Mouse (Mus musculus) myocyte (in vitro differentiated cells): Measurements from ENCODE around the gene Creld2. TPM values are rescaled to one million over a fixed set of nuclear protein-coding genes. Genes with fewer than 3 reads are reported as not detected.

Source experiments
- H3K27me3 ChIP-seq: one replicate; pipeline ENCODE4 v1.6.1; 2011; ENCODE audit not compliant: control insufficient read depth, insufficient read depth, insufficient read length
- H3K36me3 ChIP-seq: one replicate; pipeline ENCODE4 v1.6.1; 2011; ENCODE audit not compliant: control insufficient read depth, insufficient read depth
- H3K4me2 ChIP-seq: one replicate; pipeline ENCODE4 v1.6.1; 2011; ENCODE audit warnings: low read depth, control low read depth
- H3K4me3 ChIP-seq: one replicate; pipeline ENCODE4 v1.5.1; 2011; ENCODE audit warnings: mild to moderate bottlenecking, control low read depth, moderate library complexity
- H3K79me2 ChIP-seq: one replicate; pipeline ENCODE4 v1.6.1; 2011; ENCODE audit not compliant: control insufficient read depth, insufficient read depth
- H3ac ChIP-seq: one replicate; pipeline ENCODE4 v1.6.1; 2011; ENCODE audit not compliant: control insufficient read depth, insufficient read length
- CEBPB ChIP-seq: IDR thresholded peaks from 2 replicates; pipeline ENCODE4 v1.6.1; 2011; ENCODE audit warnings: mild to moderate bottlenecking, moderate library complexity; ENCODE audit not compliant: poor library complexity, insufficient read depth, severe bottlenecking
- E2F4 ChIP-seq: IDR thresholded peaks from one replicate; pipeline ENCODE4 v1.6.1; 2011; ENCODE audit warnings: mild to moderate bottlenecking, control low read depth, moderate library complexity; ENCODE audit not compliant: insufficient read depth
- MAX ChIP-seq: IDR thresholded peaks from one replicate; pipeline ENCODE4 v1.6.1; 2011; ENCODE audit warnings: low read depth, mild to moderate bottlenecking, control low read depth
- MYOD1 ChIP-seq, 3 experiments: IDR thresholded peaks; one replicate each; pipeline ENCODE4 v1.6.1; 2011; ENCODE audit warnings: control low read depth in 2 of 3, low read depth in 2 of 3, mild to moderate bottlenecking in 2 of 3, moderate library complexity in 1 of 3; ENCODE audit not compliant: insufficient read length in 2 of 3, control insufficient read depth in 1 of 3
- MYOG ChIP-seq, 3 experiments: IDR thresholded peaks; one replicate each; pipeline ENCODE4 v1.6.1; 2011; ENCODE audit warnings: control low read depth in 2 of 3, low read depth in 2 of 3, mild to moderate bottlenecking in 2 of 3; ENCODE audit not compliant: insufficient read length in 2 of 3, control insufficient read depth in 1 of 3, insufficient read depth in 1 of 3
- POLR2A ChIP-seq: IDR thresholded peaks from one replicate; pipeline ENCODE4 v1.6.1; 2011; ENCODE audit warnings: low read depth, mild to moderate bottlenecking, control low read depth, moderate library complexity; ENCODE audit not compliant: insufficient read length
- POLR2AphosphoS2 ChIP-seq: IDR thresholded peaks from one replicate; pipeline ENCODE4 v1.6.1; 2011; ENCODE audit warnings: low read depth, control low read depth; ENCODE audit not compliant: insufficient read length
- REST ChIP-seq: IDR thresholded peaks from one replicate; pipeline ENCODE4 v1.6.1; 2011; ENCODE audit warnings: mild to moderate bottlenecking, control low read depth, moderate library complexity; ENCODE audit not compliant: insufficient read depth, insufficient read length
- SRF ChIP-seq: IDR thresholded peaks from one replicate; pipeline ENCODE4 v1.6.1; 2011; ENCODE audit warnings: low read depth; ENCODE audit not compliant: control insufficient read depth, insufficient read length
- TCF12 ChIP-seq: IDR thresholded peaks from one replicate; pipeline ENCODE4 v1.6.1; 2011; ENCODE audit warnings: mild to moderate bottlenecking, control low read depth; ENCODE audit not compliant: poor library complexity, insufficient read depth, severe bottlenecking
- TCF3 ChIP-seq: IDR thresholded peaks from one replicate; pipeline ENCODE4 v1.6.1; 2011; ENCODE audit warnings: low read depth, control low read depth; ENCODE audit not compliant: insufficient read length
- USF1 ChIP-seq: IDR thresholded peaks from one replicate; pipeline ENCODE4 v1.6.1; 2011; ENCODE audit warnings: low read depth, mild to moderate bottlenecking, control low read depth, moderate library complexity
- polyA plus RNA-seq: library from polyadenylated mRNA; unstranded; fragments of >200 nt; fragmentation: generic; extraction: Trizol; gene quantifications from one replicate; pipeline ENCODE4 v1.2.1, GENCODE M21; 2012; ENCODE audit warnings: missing spikeins

The Creld2 gene
- polyA plus RNA-seq, 1 experiment: 49.3 TPM

DNA sequence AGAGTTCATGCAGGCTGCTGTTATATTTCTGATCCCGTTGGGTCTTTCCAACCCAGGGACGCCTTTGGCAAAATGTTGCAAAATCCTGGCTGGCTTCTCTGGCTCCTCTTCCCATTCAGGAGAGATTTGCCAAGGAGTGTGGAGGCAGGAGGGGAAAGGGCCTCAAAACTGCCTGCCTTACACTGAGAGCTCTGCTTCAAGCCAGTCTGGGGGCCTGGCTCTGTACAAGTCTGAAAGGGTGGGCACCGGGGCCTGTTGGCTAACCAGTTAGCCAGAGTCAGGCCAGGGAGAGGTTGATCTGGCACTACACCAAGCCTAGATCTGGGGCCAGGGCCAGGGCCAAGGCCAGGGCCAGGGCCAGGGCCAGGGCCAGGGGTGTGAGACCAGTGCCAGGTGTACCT, 38.7 kb downstream of the Creld2 start:
- no peak overlapping the region for H3K4me3 ChIP-seq

GRCm38 (mm10) chr15:88858707-88859106, 39.3 kb downstream of the Creld2 start:
- Histone ChIP-seq H3K36me3 (no peaks in the 10 kb centered on the region), H3K4me3 (no peak overlapping the region), H3K79me2 (no peaks in the 10 kb centered on the region), H3K4me2 (no peak overlapping the region), H3K27me3 (no peaks in the 10 kb centered on the region), H3ac (no peak overlapping the region)
- TF ChIP-seq MYOD1 (IDR thresholded peaks at IDR 0.05; ENCODE audit: control insufficient read depth in 1 of 3, insufficient read length in 2 of 3, low read depth in 2 of 3) (no peak), SRF (no peak), MYOG (IDR thresholded peaks at IDR 0.05; ENCODE audit: control insufficient read depth in 1 of 3, insufficient read depth in 1 of 3, insufficient read length in 2 of 3, low read depth in 2 of 3) (no peak), REST (no peak), E2F4 (no peak), POLR2AphosphoS2 (no peak), POLR2A (no peak), USF1 (no peak)

More for the DNA sequence above, 38.7 kb downstream of the Creld2 start:
- no peak overlapping the region for H3ac ChIP-seq
- H3K27me3 ChIP-seq: no peaks in the 10 kb centered on the region
- no peak overlapping the region for H3K4me2 ChIP-seq
- no peak for TF ChIP-seq TCF3
- TF ChIP-seq TCF12: no peak
- no peak for TF ChIP-seq CEBPB
- TF ChIP-seq MYOG (IDR thresholded peaks at IDR 0.05; ENCODE audit: control insufficient read depth in 1 of 3, insufficient read depth in 1 of 3, insufficient read length in 2 of 3, low read depth in 2 of 3): no peak
- no peaks in the 10 kb centered on the region for H3K36me3 ChIP-seq
- H3K79me2 ChIP-seq: no peaks in the 10 kb centered on the region

DNA sequence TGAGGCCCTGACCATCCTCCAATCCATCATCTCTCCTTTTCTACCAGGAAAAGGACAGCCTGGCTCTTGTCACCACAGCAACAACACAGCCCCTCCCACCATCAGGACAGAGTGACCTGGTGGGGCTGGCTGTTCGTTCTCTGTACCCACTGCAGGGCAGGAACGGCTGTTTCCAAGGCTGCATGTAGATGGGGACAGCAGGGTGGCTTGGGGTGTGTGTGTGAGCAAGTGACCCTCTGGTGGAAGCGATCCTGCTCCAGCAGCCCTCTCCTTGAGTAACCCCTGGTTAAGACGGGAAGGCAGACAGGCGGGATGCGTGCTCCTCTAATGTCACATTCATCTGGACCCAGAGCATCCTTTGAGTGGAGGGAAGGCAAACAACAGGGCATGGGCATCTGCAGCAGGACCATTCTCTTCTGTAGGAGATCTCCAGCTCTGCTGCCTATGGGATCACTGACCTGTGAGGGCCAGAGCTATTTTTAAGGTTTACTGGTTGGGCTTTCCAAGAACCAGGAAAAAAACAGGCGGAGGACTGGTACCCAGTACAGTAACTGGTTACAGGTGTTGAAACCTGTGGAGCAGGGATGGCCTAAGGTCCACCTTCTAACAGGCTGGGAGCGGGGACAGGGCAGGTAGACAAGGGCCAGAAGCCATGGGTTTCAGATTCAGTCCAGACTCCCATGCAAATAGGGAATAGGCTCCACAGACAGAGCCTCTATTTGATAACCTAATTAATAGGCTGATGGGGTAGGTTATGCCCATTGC, 39.9 kb downstream of the Creld2 start:
- TF ChIP-seq REST (no peak), MYOG (IDR thresholded peaks at IDR 0.05; ENCODE audit: control insufficient read depth in 1 of 3, insufficient read depth in 1 of 3, insufficient read length in 2 of 3, low read depth in 2 of 3) (no peak)
- no peaks in the 10 kb centered on the region for H3K36me3 ChIP-seq
- H3K4me2 ChIP-seq: no peak overlapping the region
- no peak overlapping the region for H3ac ChIP-seq
- H3K4me3 ChIP-seq: no peak overlapping the region
- peaks cover 6% of the 10 kb centered on the region for H3K79me2 ChIP-seq
- no peaks in the 10 kb centered on the region for H3K27me3 ChIP-seq

DNA sequence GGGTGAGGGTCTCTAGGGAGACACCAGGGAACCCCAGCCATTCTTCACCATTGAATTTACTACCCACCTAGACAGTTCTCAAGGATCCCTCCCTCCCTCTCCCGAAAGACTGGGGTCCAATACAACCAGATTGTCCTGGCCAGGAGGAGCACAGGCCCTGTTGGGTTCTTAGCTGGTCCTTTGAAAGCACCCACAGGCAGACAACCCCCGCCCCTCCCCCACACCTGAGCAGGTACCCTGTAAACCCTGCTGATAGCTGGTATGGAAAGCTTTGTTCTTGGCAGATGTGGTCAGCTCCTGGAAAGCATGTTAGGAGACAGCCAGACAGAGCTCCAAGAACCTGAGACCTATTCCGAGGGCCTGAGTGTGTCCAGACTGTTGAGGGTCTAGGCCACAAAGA, 41.3 kb downstream of the Creld2 start:
- H3ac ChIP-seq: no peak overlapping the region
- peaks cover 9% of the 10 kb centered on the region for H3K36me3 ChIP-seq
- H3K4me3 ChIP-seq: no peak overlapping the region
- no peaks in the 10 kb centered on the region for H3K27me3 ChIP-seq
- H3K79me2 ChIP-seq: peaks cover 12% of the 10 kb centered on the region
- TF ChIP-seq SRF (no peak), POLR2A (no peak), MYOD1 (IDR thresholded peaks at IDR 0.05; ENCODE audit: control insufficient read depth in 1 of 3, insufficient read length in 2 of 3, low read depth in 2 of 3) (no peak), MYOG (IDR thresholded peaks at IDR 0.05; ENCODE audit: control insufficient read depth in 1 of 3, insufficient read depth in 1 of 3, insufficient read length in 2 of 3, low read depth in 2 of 3) (no peak), POLR2AphosphoS2 (no peak)
- H3K4me2 ChIP-seq: no peak overlapping the region

DNA sequence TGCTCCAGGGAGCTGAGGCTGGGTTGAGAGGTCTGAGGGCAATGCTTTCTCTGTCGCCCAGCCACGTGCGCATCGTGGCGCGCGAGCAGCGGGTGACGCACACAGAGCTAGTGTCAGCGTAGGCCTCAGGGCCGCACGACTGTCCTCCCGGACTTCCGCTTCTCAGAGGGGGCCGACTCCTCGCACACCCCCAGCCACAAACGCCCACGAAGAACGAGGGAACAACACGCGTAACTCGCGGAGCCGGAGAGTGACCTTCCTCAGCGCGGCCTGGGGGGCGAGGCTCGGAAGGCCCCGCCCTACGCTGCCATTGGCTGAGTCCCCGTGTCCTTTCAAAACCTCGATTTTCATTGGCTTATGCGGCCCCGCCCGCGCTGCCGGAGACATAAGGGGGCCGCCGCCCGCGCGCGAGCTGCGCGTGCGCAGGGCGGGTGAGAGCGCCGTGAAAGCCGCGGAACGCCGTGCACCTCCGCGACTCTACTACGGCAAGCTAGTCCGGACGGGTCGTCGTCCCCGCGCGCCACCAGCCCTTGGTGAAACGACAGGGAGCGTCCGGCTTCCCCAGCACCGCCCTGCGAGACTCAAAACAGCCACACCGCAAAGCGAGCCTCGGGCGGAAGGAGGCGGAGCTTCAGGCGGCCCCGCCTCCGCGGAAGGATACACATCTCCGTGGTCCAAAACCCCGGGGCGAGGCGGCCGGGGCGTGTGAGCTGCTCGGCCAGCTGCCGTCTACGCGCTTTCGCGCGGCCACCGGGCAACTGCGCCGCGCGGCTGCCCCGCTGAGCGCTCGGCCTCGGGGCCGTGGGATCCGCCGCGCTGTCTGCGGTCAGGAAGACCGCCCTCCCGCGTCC, 42.6 kb downstream of the Creld2 start, which contains the start of gene Pim3:
Gene Pim3 (plus strand): TSS at position 415 of the 851 bp plus-strand sequence.
- Histone ChIP-seq H3K27me3 (no peaks in the 10 kb centered on the region), H3ac (peak within 1 kb of the TSS; percentile 65), H3K4me2 (peak within 1 kb of the TSS; percentile 98), H3K4me3 (peak within 1 kb of the TSS; percentile 51), H3K79me2 (peaks cover 12% of the 10 kb centered on the region), H3K36me3 (peaks cover 10% of the 10 kb centered on the region)
- TF ChIP-seq USF1 (no peak), CEBPB (no peak), MYOG (IDR thresholded peaks at IDR 0.05; ENCODE audit: control insufficient read depth in 1 of 3, insufficient read depth in 1 of 3, insufficient read length in 2 of 3, low read depth in 2 of 3) (peak in 2 of 3 experiments; percentile 84 to 89), POLR2AphosphoS2 (peak; percentile 99), MYOD1 (IDR thresholded peaks at IDR 0.05; ENCODE audit: control insufficient read depth in 1 of 3, insufficient read length in 2 of 3, low read depth in 2 of 3) (peak in 2 of 3 experiments; percentile 77 to 86), E2F4 (peak; percentile 70), SRF (peak; percentile 57), MAX (peak; percentile 60), TCF12 (no peak), REST (no peak), TCF3 (peak; percentile 51), POLR2A (peak; percentile 98)
